Mouse (Mus musculus) lung, postnatal 36 days (tissue): Measurements from ENCODE around the gene Cnnm3.

Source experiments
- DNase-seq: peaks from one replicate; pipeline ENCODE4 v3.0.0; 2022; ENCODE audit warnings: mixed read lengths

Cnnm3 gene

GRCm38 (mm10) chr1:36538727-36539126 is 27.1 kb downstream of the Cnnm3 start:
- no peak for DNase-seq

- DNase-seq: peak; percentile 91
Observed at GRCm38 (mm10) chr1:36539186-36539585, 27.5 kb downstream of the Cnnm3 start, which contains the start of gene Gm42417. Gene Gm42417 (minus strand): TSS chr1:36539429.

GRCm38 (mm10) chr1:36540132-36540531 is 28.5 kb downstream of the Cnnm3 start:
- no peak for DNase-seq

- DNase-seq: no peak
Observed at GRCm38 (mm10) chr1:36540807-36541206, 29.1 kb downstream of the Cnnm3 start.

- no peak for DNase-seq
Observed at GRCm38 (mm10) chr1:36541844-36542243, 30.2 kb downstream of the Cnnm3 start.

GRCm38 (mm10) chr1:36542925-36543324 is 31.3 kb downstream of the Cnnm3 start:
- DNase-seq: no peak

- DNase-seq: no peak
Observed at GRCm38 (mm10) chr1:36545382-36545781, 33.7 kb downstream of the Cnnm3 start.

GRCm38 (mm10) chr1:36545845-36546600 is 34.4 kb downstream of the Cnnm3 start:
- DNase-seq: peak; percentile 62

- DNase-seq: peak; percentile 99
Observed at GRCm38 (mm10) chr1:36546888-36547471, 35.3 kb downstream of the Cnnm3 start, which contains the start of gene Ankrd39. Gene Ankrd39 (minus strand): TSS chr1:36547445.

GRCm38 (mm10) chr1:36547981-36548598 is 36.4 kb downstream of the Cnnm3 start:
- DNase-seq: peak; percentile 56

- DNase-seq: no peak
Observed at GRCm38 (mm10) chr1:36548771-36549170, 37.1 kb downstream of the Cnnm3 start.

- no peak for DNase-seq
Observed at GRCm38 (mm10) chr1:36549491-36549890, 37.8 kb downstream of the Cnnm3 start.

- no peak for DNase-seq
Observed at GRCm38 (mm10) chr1:36550075-36550863, 38.6 kb downstream of the Cnnm3 start.

GRCm38 (mm10) chr1:36551904-36552303 is 40.2 kb downstream of the Cnnm3 start:
- DNase-seq: no peak

GRCm38 (mm10) chr1:36552506-36552905 is 40.8 kb downstream of the Cnnm3 start:
- no peak for DNase-seq

- no peak for DNase-seq
Observed at GRCm38 (mm10) chr1:36554633-36555399, 43.1 kb downstream of the Cnnm3 start.

- DNase-seq: no peak
Observed at GRCm38 (mm10) chr1:36555798-36556395, 44.2 kb downstream of the Cnnm3 start.

GRCm38 (mm10) chr1:36556553-36557456 is 45.1 kb downstream of the Cnnm3 start:
- peak; percentile 95 for DNase-seq

- DNase-seq: peak; percentile 89
Observed at GRCm38 (mm10) chr1:36557457-36558011, 45.9 kb downstream of the Cnnm3 start.
